Mouse (Mus musculus): ENCODE data around the gene Adgrg1.

Adgrg1 gene

GRCm38 (mm10) chr8:95041883-95042784, 67.6 kb downstream of the Adgrg1 start:
- DNase-seq (ENCODE audit: low spot score in 2 of 2) = no peak

- no peak for DNase-seq (ENCODE audit: low spot score in 2 of 2)
Measured at GRCm38 (mm10) chr8:95044811-95045210, 70.3 kb downstream of the Adgrg1 start.

- no peak for DNase-seq (ENCODE audit: low spot score in 2 of 2)
Measured at GRCm38 (mm10) chr8:95046982-95047381, 72.4 kb downstream of the Adgrg1 start.

GRCm38 (mm10) chr8:95047884-95048680, 73.5 kb downstream of the Adgrg1 start:
- DNase-seq (ENCODE audit: low spot score in 2 of 2) = no peak

GRCm38 (mm10) chr8:95049636-95050035, 75.1 kb downstream of the Adgrg1 start:
- DNase-seq (ENCODE audit: low spot score in 2 of 2) = no peak

- DNase-seq (ENCODE audit: low spot score in 2 of 2) = no peak
Measured at GRCm38 (mm10) chr8:95054438-95054837, 79.9 kb downstream of the Adgrg1 start.

GRCm38 (mm10) chr8:95054927-95055510, 80.5 kb downstream of the Adgrg1 start, which contains the start of gene Drc7:
TSS of gene Drc7 (plus strand) at chr8:95055103.
- no peak for DNase-seq (ENCODE audit: low spot score in 2 of 2)

GRCm38 (mm10) chr8:95056414-95056813, 81.9 kb downstream of the Adgrg1 start:
- no peak for DNase-seq (ENCODE audit: low spot score in 2 of 2)

GRCm38 (mm10) chr8:95058661-95059060, 84.1 kb downstream of the Adgrg1 start:
- no peak for DNase-seq (ENCODE audit: low spot score in 2 of 2)

GRCm38 (mm10) chr8:95059812-95060533, 85.4 kb downstream of the Adgrg1 start:
- DNase-seq (ENCODE audit: low spot score in 2 of 2) = no peak
